Mouse (Mus musculus) 3134 (cell line): ENCODE data around the gene Micu1.
A peak's percentile ranks its signal among the peaks of the same experiment; 100 is the strongest.

ENCODE experiments used
- DNase-seq: peaks from one replicate; pipeline ENCODE4 v3.0.0-alpha.2; 2011; ENCODE audit warnings: low spot score; ENCODE audit not compliant: insufficient read length; ENCODE audit errors: extremely low read depth

Gene Micu1

DNA sequence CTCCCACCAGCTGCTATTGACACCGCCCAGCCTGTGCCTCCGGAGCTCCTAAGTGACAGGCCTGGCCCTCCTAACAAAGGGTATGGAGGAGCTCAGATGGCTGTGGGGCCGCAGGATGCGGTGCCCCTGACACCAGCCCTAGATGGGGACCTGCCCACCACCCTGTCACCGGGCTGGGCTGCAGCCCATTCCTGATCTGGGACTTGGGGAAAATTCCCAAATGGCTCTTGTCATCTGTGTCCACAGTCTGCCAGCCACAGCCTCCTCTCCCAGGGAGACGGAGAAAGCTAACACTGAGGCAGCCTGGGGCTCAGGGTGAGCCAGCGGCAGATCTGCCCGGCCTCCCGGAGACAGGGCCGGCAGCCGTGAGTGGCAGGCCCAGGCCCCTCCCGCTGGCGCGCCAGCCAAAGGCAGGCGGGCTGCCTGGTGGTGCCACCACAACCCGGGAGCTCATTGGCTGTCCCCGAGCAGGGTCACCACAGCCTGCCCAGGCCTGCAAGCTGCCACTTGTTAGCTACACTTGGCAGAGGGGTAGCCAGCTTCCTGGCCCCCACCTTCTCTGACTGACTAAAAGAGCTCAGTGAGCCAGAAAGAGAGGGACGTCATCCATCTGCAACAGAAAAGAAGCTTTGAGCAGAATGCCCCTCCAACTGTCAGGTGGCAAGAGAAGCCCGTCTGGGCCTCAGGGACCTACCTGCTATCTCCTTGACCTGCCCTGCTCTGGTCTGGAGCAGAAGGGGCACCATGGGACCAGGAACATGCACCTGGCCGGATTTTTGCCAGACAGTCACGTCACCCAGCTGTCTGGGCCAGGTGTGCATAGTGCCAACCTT, 197.3 kb downstream of the Micu1 start:
- DNase-seq = peak; percentile 98

- DNase-seq = no peak
Observed at GRCm38 (mm10) chr10:59900174-59900435, 197.8 kb downstream of the Micu1 start.

DNA sequence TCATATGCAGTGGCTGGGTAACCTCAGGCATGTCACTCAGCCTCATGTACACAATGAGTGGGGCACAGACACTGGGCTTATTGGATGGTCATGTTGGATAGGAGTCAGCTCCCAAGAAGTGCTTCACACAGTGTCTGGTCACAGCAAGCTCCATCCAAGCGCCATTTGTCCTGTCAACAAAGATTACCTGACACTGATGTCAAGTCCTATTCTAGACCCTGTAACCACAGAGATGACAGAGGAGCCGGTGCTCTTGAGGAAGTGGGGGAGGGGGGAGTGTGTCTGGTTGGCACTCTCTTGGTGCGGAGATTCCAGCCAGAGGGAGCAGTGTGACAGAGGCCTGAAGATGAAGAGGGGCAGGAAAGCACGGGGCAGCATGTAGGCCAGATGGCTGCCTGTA, 198.7 kb downstream of the Micu1 start:
- DNase-seq = no peak

DNA sequence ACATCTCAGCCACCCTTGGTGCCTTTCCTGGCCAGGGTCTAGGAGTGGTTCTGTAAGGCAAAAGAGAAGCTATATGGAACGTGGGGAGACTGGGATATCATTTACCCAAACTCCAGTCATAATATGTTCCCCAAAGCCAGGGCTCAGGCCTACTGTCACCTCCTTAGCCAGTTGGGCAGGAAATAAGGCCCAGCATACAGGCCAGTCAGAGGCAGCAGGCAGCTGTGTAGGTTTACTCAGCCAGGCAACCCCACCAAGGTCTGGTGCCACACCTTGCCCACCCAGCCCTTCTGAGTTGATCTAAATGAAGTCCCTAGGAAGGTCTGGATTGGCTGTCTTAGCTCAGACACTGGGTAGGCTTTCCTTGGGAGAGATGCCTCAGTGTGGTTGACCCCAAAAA, 199.2 kb downstream of the Micu1 start:
- DNase-seq = no peak

DNA sequence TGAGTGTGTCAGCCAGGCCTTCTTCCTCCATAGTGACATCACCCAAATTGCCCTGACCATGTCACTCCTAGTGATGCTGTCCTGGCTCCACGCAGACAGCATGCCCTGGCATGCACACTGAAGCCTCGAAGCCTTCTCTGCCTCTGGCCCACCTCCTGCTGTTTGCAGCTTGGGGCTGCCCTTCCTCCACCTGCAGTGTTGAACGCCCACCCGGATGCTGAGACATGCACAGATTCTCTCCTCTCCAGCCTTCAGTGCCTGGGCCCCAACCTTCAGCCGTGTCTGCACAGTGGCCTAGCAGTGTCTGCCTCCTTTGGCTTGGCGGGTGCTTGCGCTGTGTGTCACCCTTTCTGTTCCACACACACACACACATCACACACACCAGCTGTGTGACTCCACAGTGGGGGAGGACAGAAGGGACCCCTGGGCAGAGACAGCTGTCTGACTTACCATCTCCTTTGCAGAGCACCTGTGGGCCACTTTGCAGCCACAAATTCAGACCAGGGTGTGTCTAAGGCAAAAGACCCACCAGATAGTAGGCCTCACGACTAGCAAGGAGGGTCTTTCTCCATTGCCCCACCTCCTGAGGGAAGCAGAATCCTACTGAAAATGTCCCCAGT, 199.8 kb downstream of the Micu1 start:
- no peak for DNase-seq

DNA sequence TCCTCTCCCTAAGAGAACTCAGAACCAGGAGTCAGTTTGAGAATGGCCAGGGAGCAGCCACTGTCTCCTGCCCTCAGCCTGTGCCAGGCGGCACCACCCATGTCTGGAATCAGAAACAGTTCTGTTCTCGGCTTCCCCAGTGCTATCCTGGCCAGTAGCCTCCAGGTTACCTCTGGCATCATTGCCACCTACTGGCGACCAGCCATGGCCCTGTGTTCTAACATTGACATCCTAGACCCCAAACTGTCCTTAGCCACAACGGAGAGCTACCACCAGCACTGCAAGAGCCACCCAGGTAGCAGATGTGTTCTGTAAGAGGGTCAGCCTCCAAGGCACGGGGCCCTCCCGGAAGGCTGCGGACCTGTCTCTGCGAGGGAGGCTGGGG, 200.3 kb downstream of the Micu1 start:
- DNase-seq = no peak

- no peak for DNase-seq
Observed at GRCm38 (mm10) chr10:59903170-59903569, 200.9 kb downstream of the Micu1 start.

GRCm38 (mm10) chr10:59907080-59907609, 204.9 kb downstream of the Micu1 start:
- DNase-seq = no peak

- DNase-seq = peak; percentile 93
Observed at GRCm38 (mm10) chr10:59907695-59908299, 205.5 kb downstream of the Micu1 start.

GRCm38 (mm10) chr10:59908776-59909315, 206.6 kb downstream of the Micu1 start:
- no peak for DNase-seq

GRCm38 (mm10) chr10:59909357-59909847, 207.1 kb downstream of the Micu1 start:
- peak; percentile 95 for DNase-seq

- no peak for DNase-seq
Observed at GRCm38 (mm10) chr10:59911091-59911490, 208.8 kb downstream of the Micu1 start.

- DNase-seq = no peak
Observed at GRCm38 (mm10) chr10:59911561-59912198, 209.4 kb downstream of the Micu1 start.
